Mouse (Mus musculus) hindbrain, embryonic 15.5 days (tissue): Measurements from ENCODE around the gene Sap30bp. TPM values are rescaled to one million over a fixed set of nuclear protein-coding genes. Genes with fewer than 3 reads are reported as not detected.

Experiments used
- ATAC-seq: fragments of 200-750 bp; cut with Nextera tagmentation; 2 replicates; pipeline ENCODE4 v1.8.0; 2017; ENCODE audit warnings: low read depth, moderate number of reproducible peaks, moderate TSS enrichment; ENCODE audit not compliant: low FRiP score
- H3K27ac ChIP-seq: fragments of 300-500 bp; sonication (generic); replicated peaks from 2 replicates; pipeline ENCODE4 v1.5.1; 2015; ENCODE audit warnings: mild to moderate bottlenecking, inconsistent platforms
- H3K27me3 ChIP-seq: fragments of 300-500 bp; sonication (generic); 2 replicates; pipeline ENCODE4 v1.6.1; 2015; ENCODE audit warnings: control low read depth, inconsistent platforms
- H3K36me3 ChIP-seq: fragments of 300-500 bp; sonication (generic); 2 replicates; pipeline ENCODE4 v1.6.1; 2015; ENCODE audit warnings: control low read depth, inconsistent platforms
- H3K4me1 ChIP-seq: fragments of 300-500 bp; sonication (generic); replicated peaks from 2 replicates; pipeline ENCODE4 v1.6.1; 2015; ENCODE audit warnings: control low read depth, inconsistent platforms
- H3K4me2 ChIP-seq: fragments of 300-500 bp; sonication (generic); 2 replicates; pipeline ENCODE4 v1.6.1; 2015; ENCODE audit warnings: moderate library complexity, mild to moderate bottlenecking, inconsistent platforms
- H3K4me3 ChIP-seq: fragments of 300-500 bp; sonication (generic); 2 replicates; pipeline ENCODE4 v1.5.1; 2015; ENCODE audit warnings: mild to moderate bottlenecking, inconsistent platforms
- H3K9ac ChIP-seq: fragments of 300-500 bp; sonication (generic); 2 replicates; pipeline ENCODE4 v1.6.1; 2015; ENCODE audit warnings: inconsistent platforms
- H3K9me3 ChIP-seq: fragments of 300-500 bp; sonication (generic); 2 replicates; pipeline ENCODE4 v1.6.1; 2016; ENCODE audit warnings: control low read depth, inconsistent platforms
- WGBS: fragments of 180-500 bp; shearing (Covaris S2); methylation state at CpG from one replicate; pipeline ENCODE4 v1.1.7; 2015; 5-methylcytosine and 5-hydroxymethylcytosine counted together
- polyA plus RNA-seq: library from polyadenylated mRNA; unstranded; fragments of >200 nt; fragmentation: Nextera tagmentation; extraction: Ambion mirVana; gene quantifications from 2 replicates; pipeline ENCODE4 v1.2.1, GENCODE M21; 2015

Sap30bp gene
- 42.9 and 43.4 TPM in 2 replicates for polyA plus RNA-seq

DNA sequence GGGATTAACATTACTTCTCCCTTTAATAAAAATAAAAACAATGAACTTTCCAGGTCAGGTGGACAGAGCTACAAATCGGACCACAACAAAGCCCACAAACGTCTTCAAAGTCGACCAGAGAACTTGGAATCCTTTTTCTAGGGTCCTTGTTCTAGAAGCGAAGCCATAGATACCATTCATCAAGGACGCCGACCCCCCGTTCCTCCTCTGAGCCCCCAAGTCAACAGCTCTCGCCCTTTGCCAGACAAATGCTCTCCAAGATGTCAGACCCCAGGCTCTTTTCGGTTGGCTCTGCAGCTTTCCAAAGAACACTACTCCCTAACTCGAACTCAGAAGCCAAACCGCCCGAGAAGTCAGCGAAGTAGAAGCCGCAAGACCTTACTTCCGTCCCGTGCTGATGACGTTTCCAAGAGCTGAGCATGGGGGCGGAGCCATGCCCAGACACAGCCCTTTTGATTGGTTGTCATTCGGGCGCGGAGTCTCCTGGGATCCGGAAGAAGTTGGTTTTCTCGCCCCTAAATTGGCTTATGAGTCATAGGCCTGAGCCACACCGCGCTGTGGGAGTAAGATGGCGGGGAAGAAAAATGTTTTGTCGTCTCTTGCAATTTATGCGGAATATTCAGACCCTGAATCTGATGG, at the start of gene Sap30bp, which contains the start of gene Recql5:
Gene Sap30bp, plus strand, starts transcription at position 175 of the 639 bp plus-strand sequence.
Gene Recql5, minus strand, starts transcription at position 370 of the 639 bp plus-strand sequence.
- Histone ChIP-seq H3K9ac (peak within 1 kb of the TSS; percentile 76), H3K4me3 (peak within 1 kb of the TSS; percentile 88), H3K4me2 (peak within 1 kb of the TSS; percentile 82), H3K27me3 (no peaks in the 10 kb centered on the region), H3K36me3 (peaks cover 15% of the 10 kb centered on the region), H3K27ac (peak within 1 kb of the TSS; percentile 73), H3K4me1 (peaks cover 26% of the 10 kb centered on the region), H3K9me3 (no peaks in the 10 kb centered on the region)
- ATAC-seq, result peak; percentile 100
- under 1% methylated on average over 28 of the region's 28 CpGs for WGBS

DNA sequence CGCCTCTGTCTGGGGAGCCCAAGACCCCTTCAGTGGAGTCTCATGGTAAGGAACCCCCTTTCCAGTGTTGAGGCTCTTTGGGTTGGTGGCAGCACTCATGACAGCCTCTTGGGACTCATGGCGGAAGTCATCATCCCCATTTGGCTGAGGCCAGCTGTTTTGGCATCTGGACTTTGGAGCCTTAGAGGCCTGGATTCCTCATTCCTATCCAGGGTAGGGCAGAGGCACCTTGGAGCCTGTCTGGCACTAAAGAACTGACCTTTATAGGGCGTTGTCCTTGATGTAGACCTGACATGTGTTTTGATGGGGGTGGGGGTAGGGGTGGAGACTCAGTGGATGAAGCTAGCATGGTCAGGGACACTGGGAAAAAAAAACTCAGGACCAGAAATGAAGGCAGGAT, 48.7 kb upstream of the Sap30bp start:
- WGBS, result 91% methylated on average over 3 of the region's 3 CpGs
- no peak for ATAC-seq
- Histone ChIP-seq H3K36me3 (no peaks in the 10 kb centered on the region), H3K4me3 (no peak overlapping the region), H3K27me3 (0 out of 2 replicates have a peak, but pooled peaks cover 2% of the 10 kb centered on the region), H3K4me2 (no peak overlapping the region), H3K27ac (no peak overlapping the region), H3K9me3 (no peaks in the 10 kb centered on the region), H3K4me1 (no peaks in the 10 kb centered on the region), H3K9ac (no peak overlapping the region)

DNA sequence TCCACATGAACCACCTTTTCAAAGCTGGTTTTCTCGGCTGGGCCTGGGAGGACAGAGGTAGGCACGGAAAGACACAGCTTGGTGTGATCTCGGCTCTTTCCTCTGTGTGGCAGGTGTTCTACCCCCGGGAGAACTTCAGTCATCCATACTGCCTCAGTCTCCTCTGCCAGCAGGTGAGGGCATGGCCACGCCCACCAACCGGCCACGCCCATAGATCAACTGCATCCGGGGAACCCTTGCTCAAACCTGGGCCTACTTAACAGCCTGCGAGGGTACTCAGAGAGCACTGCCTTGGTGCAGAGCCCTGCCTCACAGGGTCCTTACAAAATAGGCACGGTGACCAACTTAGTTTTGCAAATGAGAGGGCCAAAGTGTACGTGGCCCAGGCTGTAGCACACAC, 47.8 kb upstream of the Sap30bp start:
- no peak for ATAC-seq
- Histone ChIP-seq H3K27me3 (0 out of 2 replicates have a peak, but pooled peaks cover 2% of the 10 kb centered on the region), H3K4me3 (no peak overlapping the region), H3K4me2 (no peak overlapping the region), H3K9me3 (no peaks in the 10 kb centered on the region), H3K9ac (no peak overlapping the region), H3K4me1 (no peaks in the 10 kb centered on the region), H3K27ac (no peak overlapping the region), H3K36me3 (no peaks in the 10 kb centered on the region)
- 79% methylated on average over 11 of the region's 11 CpGs for WGBS

DNA sequence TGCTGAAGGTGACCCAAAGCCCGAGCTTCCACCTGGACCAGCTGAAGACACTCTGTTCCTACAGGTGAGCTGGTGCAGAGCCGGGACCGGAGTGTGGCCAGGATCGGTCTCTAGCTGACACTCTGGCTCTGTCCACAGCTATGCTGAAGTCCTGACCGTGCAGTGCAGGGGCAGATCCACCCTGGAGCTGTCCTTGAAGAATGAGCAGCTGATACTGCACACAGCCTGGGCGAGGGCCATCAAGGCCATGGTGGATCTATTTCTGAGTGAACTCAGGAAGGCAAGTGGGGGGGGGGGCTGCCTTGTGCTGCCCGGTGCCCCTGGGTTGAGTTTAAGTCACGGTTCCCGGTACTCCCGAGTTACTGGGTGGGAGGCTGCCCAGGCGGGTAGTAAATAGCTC, 46.6 kb upstream of the Sap30bp start:
- 93% methylated on average over 11 of the region's 11 CpGs for WGBS
- Histone ChIP-seq H3K9me3 (no peaks in the 10 kb centered on the region), H3K4me1 (no peaks in the 10 kb centered on the region), H3K4me2 (no peak overlapping the region), H3K4me3 (no peak overlapping the region), H3K9ac (no peak overlapping the region), H3K36me3 (no peaks in the 10 kb centered on the region), H3K27ac (no peak overlapping the region), H3K27me3 (0 out of 2 replicates have a peak, but pooled peaks cover 2% of the 10 kb centered on the region)
- ATAC-seq, result no peak

DNA sequence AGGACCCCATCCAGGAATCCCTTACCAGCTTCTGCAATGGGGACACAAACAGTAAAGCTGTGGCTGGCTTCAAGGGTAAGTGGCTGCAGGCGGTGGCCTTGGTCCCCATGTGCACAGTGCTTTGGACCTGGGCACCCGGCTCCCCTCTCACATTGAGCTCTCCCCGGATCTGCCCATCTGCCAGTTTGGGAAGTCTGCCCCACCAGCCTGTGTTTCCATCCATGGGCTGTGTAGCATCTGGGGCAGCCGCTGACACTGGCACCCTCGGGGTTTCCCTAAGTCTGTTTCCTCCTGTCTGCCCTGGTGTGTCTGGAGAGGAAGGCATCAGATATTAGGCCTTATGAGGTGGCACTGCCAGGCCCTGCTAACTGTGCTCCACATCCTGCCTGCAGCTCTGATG, 45.1 kb upstream of the Sap30bp start:
- no peak for ATAC-seq
- H3K4me1 ChIP-seq, result no peaks in the 10 kb centered on the region
- H3K4me2 ChIP-seq, result no peak overlapping the region
- H3K9me3 ChIP-seq, result no peaks in the 10 kb centered on the region
- no peaks in the 10 kb centered on the region for H3K36me3 ChIP-seq
- H3K27ac ChIP-seq, result no peak overlapping the region
- 0 out of 2 replicates have a peak, but pooled peaks cover 2% of the 10 kb centered on the region for H3K27me3 ChIP-seq
- 73% methylated on average over 5 of the region's 5 CpGs for WGBS
- no peak overlapping the region for H3K9ac ChIP-seq
- no peak overlapping the region for H3K4me3 ChIP-seq

DNA sequence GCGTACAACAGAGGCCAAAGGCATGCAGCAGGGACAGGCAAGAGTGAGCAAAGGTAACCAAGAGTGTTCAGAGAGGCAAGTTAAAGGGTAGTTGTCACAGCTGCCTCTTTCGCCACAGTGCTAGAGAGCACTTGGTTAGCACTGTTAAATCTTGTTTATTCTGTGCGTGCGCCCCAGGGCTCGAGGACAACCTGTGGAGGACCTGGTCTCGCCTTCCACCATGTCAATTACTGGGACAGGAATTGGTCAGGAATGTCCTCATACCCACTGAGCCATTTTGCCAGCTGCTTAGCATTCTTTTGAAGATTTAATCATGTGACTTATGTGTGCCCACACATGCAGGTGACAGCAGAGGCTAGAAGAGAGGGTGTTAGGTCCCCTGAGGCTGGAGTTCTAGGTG, 43.9 kb upstream of the Sap30bp start:
- no peaks in the 10 kb centered on the region for H3K4me1 ChIP-seq
- H3K4me3 ChIP-seq, result no peak overlapping the region
- H3K27ac ChIP-seq, result no peak overlapping the region
- no peaks in the 10 kb centered on the region for H3K36me3 ChIP-seq
- H3K9me3 ChIP-seq, result no peaks in the 10 kb centered on the region
- 88% methylated on average over 6 of the region's 6 CpGs for WGBS
- H3K4me2 ChIP-seq, result no peak overlapping the region
- ATAC-seq, result no peak
- H3K9ac ChIP-seq, result no peak overlapping the region
- H3K27me3 ChIP-seq, result no peaks in the 10 kb centered on the region

DNA sequence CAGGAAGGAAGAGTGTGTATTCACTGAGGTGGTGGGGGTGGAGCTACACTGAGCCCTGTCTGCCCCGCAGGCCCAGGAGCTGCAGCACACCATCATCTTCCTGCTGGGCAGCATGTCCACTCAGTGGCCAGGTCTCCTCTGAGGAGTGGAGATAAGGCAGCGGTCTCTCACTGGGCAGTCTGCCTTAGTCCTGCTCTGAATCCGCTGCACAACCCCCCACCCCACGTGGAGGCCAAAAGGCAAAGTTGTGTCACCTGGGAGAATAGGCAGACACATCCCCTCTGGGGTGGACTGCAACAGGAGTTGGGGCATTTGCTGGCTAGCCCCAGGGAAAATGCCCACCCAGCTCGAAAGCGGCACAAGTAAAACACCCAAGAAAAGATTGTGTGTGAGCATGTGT, 40.9 kb upstream of the Sap30bp start:
- Histone ChIP-seq H3K4me1 (no peaks in the 10 kb centered on the region), H3K4me3 (no peak overlapping the region), H3K9ac (no peak overlapping the region), H3K4me2 (no peak overlapping the region), H3K27me3 (no peaks in the 10 kb centered on the region), H3K27ac (no peak overlapping the region), H3K36me3 (0 out of 2 replicates have a peak, but pooled peaks cover 5% of the 10 kb centered on the region), H3K9me3 (no peaks in the 10 kb centered on the region)
- ATAC-seq, result no peak
- WGBS, result 67% methylated on average over 6 of the region's 6 CpGs

DNA sequence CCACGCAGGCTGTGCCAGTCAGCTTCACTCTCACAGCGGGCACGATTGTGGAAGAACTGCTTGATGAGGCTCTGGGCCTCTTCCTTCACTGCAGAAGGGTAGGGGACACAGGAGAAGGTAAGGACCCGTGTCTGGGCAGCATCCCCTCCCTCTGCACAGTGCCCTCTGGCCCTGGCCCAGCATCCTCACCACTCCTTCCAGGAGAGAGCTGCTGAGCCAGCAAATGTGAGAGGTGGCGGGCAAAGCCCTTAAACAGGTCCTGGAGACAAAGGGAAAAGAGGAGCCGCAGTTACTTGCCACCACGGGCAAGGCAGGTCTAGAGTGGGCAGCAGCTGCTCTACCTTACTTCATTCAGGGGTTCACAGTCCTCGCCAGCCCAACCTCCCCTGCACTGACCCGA, 40.0 kb upstream of the Sap30bp start:
- H3K36me3 ChIP-seq, result 0 out of 2 replicates have a peak, but pooled peaks cover 5% of the 10 kb centered on the region
- no peaks in the 10 kb centered on the region for H3K4me1 ChIP-seq
- H3K27me3 ChIP-seq, result no peaks in the 10 kb centered on the region
- no peak overlapping the region for H3K4me2 ChIP-seq
- 83% methylated on average over 9 of the region's 9 CpGs for WGBS
- no peak for ATAC-seq
- H3K4me3 ChIP-seq, result no peak overlapping the region
- H3K27ac ChIP-seq, result no peak overlapping the region
- H3K9me3 ChIP-seq, result no peaks in the 10 kb centered on the region
- no peak overlapping the region for H3K9ac ChIP-seq

DNA sequence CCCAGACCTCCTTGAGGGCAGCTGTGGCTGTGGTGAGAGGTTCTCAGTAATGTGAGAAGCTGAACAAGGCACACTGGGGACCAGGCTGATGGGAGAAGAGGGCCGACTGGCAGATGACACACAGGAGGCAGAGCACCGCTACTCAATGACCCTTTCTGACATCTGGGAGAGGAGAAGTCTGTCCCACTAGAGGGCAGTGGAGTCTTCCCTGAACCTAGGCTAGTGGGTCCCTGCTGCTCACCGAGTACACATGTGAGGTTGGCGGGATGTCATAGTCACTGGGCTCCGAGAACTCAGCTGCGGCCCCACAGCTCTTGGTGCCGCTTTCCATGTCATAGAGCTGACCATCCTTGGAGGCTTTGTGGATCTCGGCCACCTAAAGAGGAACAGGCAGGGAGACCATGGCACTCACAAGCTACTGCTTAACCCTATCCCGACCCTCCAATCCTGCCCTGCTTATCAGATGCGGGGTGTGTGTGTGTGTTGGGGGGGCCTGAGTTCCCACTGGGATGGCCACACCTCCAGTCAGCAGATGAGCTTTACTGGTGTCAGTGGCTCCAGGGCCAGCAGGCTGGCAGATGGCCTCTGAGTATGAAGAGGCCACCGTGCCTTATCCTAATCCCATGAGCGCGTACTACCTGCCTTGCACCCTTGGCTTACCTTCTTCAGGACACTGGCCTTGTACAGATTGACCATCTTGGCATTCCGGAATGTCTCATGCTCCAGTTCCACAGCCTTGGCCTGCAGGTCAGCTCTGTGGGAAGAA, 38.1 kb upstream of the Sap30bp start:
- Histone ChIP-seq H3K9me3 (no peaks in the 10 kb centered on the region), H3K4me1 (no peaks in the 10 kb centered on the region), H3K9ac (no peak overlapping the region), H3K27ac (no peak overlapping the region), H3K36me3 (0 out of 2 replicates have a peak, but pooled peaks cover 5% of the 10 kb centered on the region), H3K27me3 (no peaks in the 10 kb centered on the region), H3K4me3 (no peak overlapping the region), H3K4me2 (no peak overlapping the region)
- WGBS, result 76% methylated on average over 14 of the region's 14 CpGs
- ATAC-seq, result no peak

DNA sequence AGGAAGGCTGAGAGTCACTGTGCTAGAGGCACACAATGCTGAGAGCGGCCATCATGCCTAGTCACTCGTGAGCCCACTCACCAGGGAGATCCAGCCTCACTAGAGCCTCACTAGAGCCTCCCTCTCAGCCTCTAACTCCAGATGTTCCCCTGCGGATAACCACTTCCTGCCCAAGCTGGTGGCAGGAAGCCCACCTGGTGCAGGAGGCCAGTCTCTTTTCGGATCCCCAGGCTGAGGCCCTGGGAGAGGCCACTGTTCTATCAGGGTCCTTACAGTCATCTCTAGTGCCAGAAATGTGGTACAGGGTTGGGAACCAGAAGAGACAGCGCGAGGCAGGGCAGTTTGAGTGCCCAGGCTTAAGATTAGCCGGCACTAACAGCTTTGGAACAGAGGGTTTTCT, 34.6 kb upstream of the Sap30bp start:
- H3K4me2 ChIP-seq, result no peak overlapping the region
- H3K27me3 ChIP-seq, result no peaks in the 10 kb centered on the region
- H3K4me3 ChIP-seq, result no peak overlapping the region
- no peaks in the 10 kb centered on the region; the same call in 1 of the 2 replicates for H3K4me1 ChIP-seq
- no peak overlapping the region for H3K27ac ChIP-seq
- no peak overlapping the region for H3K9ac ChIP-seq
- 89% methylated on average over 7 of the region's 7 CpGs for WGBS
- H3K9me3 ChIP-seq, result no peaks in the 10 kb centered on the region
- ATAC-seq, result no peak
- H3K36me3 ChIP-seq, result 0 out of 2 replicates have a peak, but pooled peaks cover 5% of the 10 kb centered on the region

DNA sequence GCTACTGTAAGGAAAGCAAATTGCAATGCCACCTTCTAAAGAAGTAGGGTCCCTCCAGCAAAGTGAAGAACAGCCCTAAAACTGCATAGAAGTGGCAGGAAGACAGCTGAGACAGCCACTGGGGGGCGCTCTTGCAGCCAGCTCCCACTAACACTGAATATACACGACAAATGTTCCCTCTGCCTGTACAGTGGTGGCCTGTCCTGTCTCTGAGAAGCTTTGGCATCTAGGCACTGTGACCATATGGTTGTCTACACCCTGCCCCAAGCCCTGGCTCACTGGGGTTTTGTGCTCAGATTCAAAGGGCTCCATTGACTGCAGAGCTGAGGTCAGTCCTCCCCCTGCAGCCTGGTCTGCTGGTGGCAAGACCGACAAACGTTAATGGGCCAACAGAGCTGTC, 34.2 kb upstream of the Sap30bp start:
- no peak overlapping the region for H3K4me2 ChIP-seq
- 9% methylated on average over 4 of the region's 4 CpGs for WGBS
- 0 out of 2 replicates have a peak, but pooled peaks cover 5% of the 10 kb centered on the region for H3K36me3 ChIP-seq
- no peak overlapping the region for H3K9ac ChIP-seq
- no peaks in the 10 kb centered on the region; the same call in 1 of the 2 replicates for H3K4me1 ChIP-seq
- no peak for ATAC-seq
- H3K4me3 ChIP-seq, result no peak overlapping the region
- H3K27me3 ChIP-seq, result no peaks in the 10 kb centered on the region
- no peak overlapping the region for H3K27ac ChIP-seq
- H3K9me3 ChIP-seq, result no peaks in the 10 kb centered on the region
